Mouse (Mus musculus) embryonic facial prominence, embryonic 13.5 days (tissue): Measurements from ENCODE around the gene Pf4. TPM values are rescaled to one million over a fixed set of nuclear protein-coding genes. Genes with fewer than 3 reads are reported as not detected.
A peak's percentile ranks its signal among the peaks of the same experiment; 100 is the strongest.

Experiments used
- ATAC-seq: fragments of 200-750 bp; cut with Nextera tagmentation; 2 replicates; pipeline ENCODE4 v1.8.0; 2017; ENCODE audit warnings: low read depth; ENCODE audit not compliant: insufficient number of reproducible peaks, insufficient read depth, low FRiP score, low TSS enrichment
- H3K27ac ChIP-seq: fragments of 300-500 bp; sonication (generic); 2 replicates; pipeline ENCODE4 v1.5.1; 2015; ENCODE audit warnings: moderate library complexity, mild to moderate bottlenecking, inconsistent platforms
- H3K27me3 ChIP-seq: fragments of 300-500 bp; sonication (generic); 2 replicates; pipeline ENCODE4 v1.6.1; 2015; ENCODE audit warnings: mild to moderate bottlenecking, inconsistent platforms
- H3K36me3 ChIP-seq: fragments of 300-500 bp; sonication (generic); 2 replicates; pipeline ENCODE4 v1.6.1; 2015; ENCODE audit warnings: mild to moderate bottlenecking, inconsistent platforms
- H3K4me1 ChIP-seq: fragments of 300-500 bp; sonication (generic); 2 replicates; pipeline ENCODE4 v1.6.1; 2015; ENCODE audit warnings: inconsistent platforms
- H3K4me2 ChIP-seq: fragments of 300-500 bp; sonication (generic); 2 replicates; pipeline ENCODE4 v1.6.1; 2015; ENCODE audit warnings: moderate library complexity, mild to moderate bottlenecking, inconsistent platforms
- H3K4me3 ChIP-seq: fragments of 300-500 bp; sonication (generic); 2 replicates; pipeline ENCODE4 v1.5.1; 2015; ENCODE audit warnings: mild to moderate bottlenecking, inconsistent platforms
- H3K9ac ChIP-seq: fragments of 300-500 bp; sonication (generic); 2 replicates; pipeline ENCODE4 v1.6.1; 2015; ENCODE audit warnings: mild to moderate bottlenecking, inconsistent platforms
- H3K9me3 ChIP-seq: fragments of 300-500 bp; sonication (generic); 2 replicates; pipeline ENCODE4 v1.6.1; 2016; ENCODE audit warnings: inconsistent platforms
- WGBS: fragments of 180-500 bp; shearing (Covaris S2); methylation state at CpG from one replicate; pipeline ENCODE4 v1.1.7; 2015; ENCODE audit warnings: mixed read lengths; 5-methylcytosine and 5-hydroxymethylcytosine counted together
- polyA plus RNA-seq: library from polyadenylated mRNA; unstranded; fragments of >200 nt; fragmentation: Nextera tagmentation; extraction: Ambion mirVana; gene quantifications from 2 replicates; pipeline ENCODE4 v1.2.1, GENCODE M21; 2015

The Pf4 gene
- polyA plus RNA-seq, 1 experiment from 2014 or later = 65.2 TPM

GRCm38 (mm10) chr5:90763912-90764665 is 8.1 kb upstream of the Pf4 start:
- no peak for ATAC-seq
- no peaks in the 10 kb centered on the region for H3K36me3 ChIP-seq
- WGBS = 47% methylated on average over 12 of the region's 12 CpGs

GRCm38 (mm10) chr5:90765821-90766606 is 6.2 kb upstream of the Pf4 start:
- no peak overlapping the region for H3K9ac ChIP-seq
- H3K36me3 ChIP-seq = no peaks in the 10 kb centered on the region
- H3K27ac ChIP-seq = no peak overlapping the region
- peaks cover 16% of the 10 kb centered on the region for H3K4me1 ChIP-seq
- WGBS = 43% methylated on average over 8 of the region's 8 CpGs
- no peak for ATAC-seq
- peaks cover 25% of the 10 kb centered on the region for H3K27me3 ChIP-seq
- no peak overlapping the region for H3K4me2 ChIP-seq
- no peak overlapping the region for H3K4me3 ChIP-seq
- H3K9me3 ChIP-seq = no peaks in the 10 kb centered on the region

More at GRCm38 (mm10) chr5:90763912-90764665, 8.1 kb upstream of the Pf4 start:
- Histone ChIP-seq H3K4me2 (no peak overlapping the region), H3K9ac (no peak overlapping the region), H3K4me3 (no peak overlapping the region), H3K27me3 (peaks cover 36% of the 10 kb centered on the region), H3K27ac (no peak overlapping the region), H3K4me1 (peaks cover 22% of the 10 kb centered on the region), H3K9me3 (no peaks in the 10 kb centered on the region)

GRCm38 (mm10) chr5:90768218-90768617 is 4.0 kb upstream of the Pf4 start, which contains the start of gene Ppbp:
Gene Ppbp (plus strand): TSS chr5:90768518.
- ATAC-seq = no peak
- Histone ChIP-seq H3K9ac (no peak within 1 kb of the TSS), H3K4me3 (no peak within 1 kb of the TSS), H3K36me3 (no peaks in the 10 kb centered on the region), H3K27me3 (peaks cover 14% of the 10 kb centered on the region; the same call in 1 of the 2 replicates), H3K27ac (no peak within 1 kb of the TSS), H3K4me2 (no peak within 1 kb of the TSS), H3K4me1 (peaks cover 20% of the 10 kb centered on the region), H3K9me3 (no peaks in the 10 kb centered on the region)
- WGBS = 70% methylated on average over 3 of the region's 3 CpGs

- H3K9me3 ChIP-seq = no peaks in the 10 kb centered on the region
- 65% methylated on average over 3 of the region's 3 CpGs for WGBS
- no peak overlapping the region for H3K9ac ChIP-seq
- no peak overlapping the region for H3K4me2 ChIP-seq
- H3K27ac ChIP-seq = no peak overlapping the region
- no peak for ATAC-seq
- H3K36me3 ChIP-seq = no peaks in the 10 kb centered on the region
- H3K27me3 ChIP-seq = peaks cover 14% of the 10 kb centered on the region; the same call in 1 of the 2 replicates
- H3K4me3 ChIP-seq = no peak overlapping the region
- H3K4me1 ChIP-seq = 0 out of 2 replicates have a peak, but pooled peaks cover 6% of the 10 kb centered on the region
Observed at GRCm38 (mm10) chr5:90771369-90771768, 866 bp upstream of the Pf4 start.

GRCm38 (mm10) chr5:90775562-90775961 is 3.3 kb downstream of the Pf4 start:
- H3K9ac ChIP-seq = no peak overlapping the region
- 86% methylated on average over 5 of the region's 5 CpGs for WGBS
- H3K27me3 ChIP-seq = no peaks in the 10 kb centered on the region; the same call in 1 of the 2 replicates
- no peak overlapping the region for H3K4me2 ChIP-seq
- no peak overlapping the region for H3K27ac ChIP-seq
- H3K4me3 ChIP-seq = no peak overlapping the region
- no peak for ATAC-seq
- H3K36me3 ChIP-seq = no peaks in the 10 kb centered on the region
- H3K9me3 ChIP-seq = no peaks in the 10 kb centered on the region
- H3K4me1 ChIP-seq = 0 out of 2 replicates have a peak, but pooled peaks cover 6% of the 10 kb centered on the region

- no peak for ATAC-seq
- WGBS = 84% methylated on average over 10 of the region's 10 CpGs
Observed at GRCm38 (mm10) chr5:90777621-90778020, 5.4 kb downstream of the Pf4 start.

GRCm38 (mm10) chr5:90778856-90779255 is 6.6 kb downstream of the Pf4 start:
- Histone ChIP-seq H3K27me3 (no peaks in the 10 kb centered on the region; the same call in 1 of the 2 replicates), H3K36me3 (no peaks in the 10 kb centered on the region), H3K4me2 (no peak overlapping the region), H3K4me3 (no peak overlapping the region), H3K9ac (no peak overlapping the region), H3K9me3 (no peaks in the 10 kb centered on the region), H3K27ac (no peak overlapping the region), H3K4me1 (no peaks in the 10 kb centered on the region)
- no peak for ATAC-seq
- 81% methylated on average over 6 of the region's 6 CpGs for WGBS

More at GRCm38 (mm10) chr5:90777621-90778020, 5.4 kb downstream of the Pf4 start:
- Histone ChIP-seq H3K9me3 (no peaks in the 10 kb centered on the region), H3K36me3 (no peaks in the 10 kb centered on the region), H3K27me3 (no peaks in the 10 kb centered on the region; the same call in 1 of the 2 replicates), H3K9ac (no peak overlapping the region), H3K27ac (no peak overlapping the region), H3K4me2 (no peak overlapping the region), H3K4me3 (no peak overlapping the region), H3K4me1 (no peaks in the 10 kb centered on the region)

GRCm38 (mm10) chr5:90783697-90784096 is 11.5 kb downstream of the Pf4 start:
- H3K27ac ChIP-seq = no peak overlapping the region
- ATAC-seq = no peak

GRCm38 (mm10) chr5:90785659-90786588 is 13.7 kb downstream of the Pf4 start, which contains the start of gene Cxcl3:
Gene Cxcl3 (plus strand): TSS chr5:90786103.
- ATAC-seq = 0 out of 2 replicates have a peak, but pooled peaks have one; percentile 23
- H3K9me3 ChIP-seq = no peaks in the 10 kb centered on the region
- H3K27me3 ChIP-seq = peaks cover 11% of the 10 kb centered on the region; the same call in 1 of the 2 replicates
- peak within 1 kb of the TSS; percentile 59 for H3K9ac ChIP-seq
- H3K4me3 ChIP-seq = peak within 1 kb of the TSS; percentile 28
- H3K4me1 ChIP-seq = peaks cover 12% of the 10 kb centered on the region
- H3K36me3 ChIP-seq = no peaks in the 10 kb centered on the region
- H3K27ac ChIP-seq = no peak within 1 kb of the TSS
- WGBS = 15% methylated on average over 26 of the region's 26 CpGs
- H3K4me2 ChIP-seq = peak within 1 kb of the TSS; percentile 71

More at GRCm38 (mm10) chr5:90783697-90784096, 11.5 kb downstream of the Pf4 start:
- H3K4me1 ChIP-seq = peaks cover 8% of the 10 kb centered on the region; the same call in 1 of the 2 replicates
- H3K4me3 ChIP-seq = no peak overlapping the region
- no peaks in the 10 kb centered on the region for H3K36me3 ChIP-seq
- H3K4me2 ChIP-seq = no peak overlapping the region
- H3K9me3 ChIP-seq = no peaks in the 10 kb centered on the region
- peaks cover 11% of the 10 kb centered on the region; the same call in 1 of the 2 replicates for H3K27me3 ChIP-seq
- 78% methylated on average over 3 of the region's 3 CpGs for WGBS
- no peak overlapping the region for H3K9ac ChIP-seq

GRCm38 (mm10) chr5:90788114-90788513 is 15.9 kb downstream of the Pf4 start:
- H3K36me3 ChIP-seq = no peaks in the 10 kb centered on the region
- no peak for ATAC-seq
- no peak overlapping the region for H3K4me2 ChIP-seq
- no peak overlapping the region for H3K27ac ChIP-seq
- H3K9me3 ChIP-seq = no peaks in the 10 kb centered on the region
- no peak overlapping the region for H3K4me3 ChIP-seq
- H3K27me3 ChIP-seq = peaks cover 11% of the 10 kb centered on the region; the same call in 1 of the 2 replicates
- WGBS = 73% methylated on average over 4 of the region's 4 CpGs
- peaks cover 12% of the 10 kb centered on the region for H3K4me1 ChIP-seq
- no peak overlapping the region for H3K9ac ChIP-seq
